Mouse (Mus musculus) limb, embryonic 14.5 days (tissue): Measurements from ENCODE around the gene Oma1. TPM values are rescaled to one million over a fixed set of nuclear protein-coding genes. Genes with fewer than 3 reads are reported as not detected.

Source experiments
- ATAC-seq: fragments of 200-750 bp; cut with Nextera tagmentation; 2 replicates; pipeline ENCODE4 v1.8.0; 2017; ENCODE audit warnings: low read depth, moderate number of reproducible peaks, moderate TSS enrichment; ENCODE audit not compliant: low FRiP score
- DNase-seq: peaks from one replicate; pipeline ENCODE4 v3.0.0-alpha.2; 2015; ENCODE audit warnings: low spot score
- H3K27ac ChIP-seq: fragments of 300-500 bp; sonication (generic); replicated peaks from 2 replicates; pipeline ENCODE4 v1.5.1; 2014; ENCODE audit warnings: low read depth, mild to moderate bottlenecking, low read length, moderate library complexity, mixed read lengths
- H3K27me3 ChIP-seq: fragments of 300-500 bp; sonication (generic); 2 replicates; pipeline ENCODE4 v1.6.1; 2014; ENCODE audit warnings: low read length, mixed read lengths; ENCODE audit not compliant: control insufficient read depth, insufficient read depth
- H3K36me3 ChIP-seq: fragments of 300-500 bp; sonication (generic); 2 replicates; pipeline ENCODE4 v1.6.1; 2014; ENCODE audit warnings: mild to moderate bottlenecking, low read length, moderate library complexity, mixed read lengths; ENCODE audit not compliant: control insufficient read depth, insufficient read depth
- H3K4me1 ChIP-seq: fragments of 300-500 bp; sonication (generic); 2 replicates; pipeline ENCODE4 v1.6.1; 2014; ENCODE audit warnings: antibody characterized with exemption, low read length, mixed read lengths; ENCODE audit not compliant: control insufficient read depth, insufficient read depth
- H3K4me2 ChIP-seq: fragments of 300-500 bp; sonication (generic); replicated peaks from 2 replicates; pipeline ENCODE4 v1.6.1; 2014; ENCODE audit warnings: low read depth, mild to moderate bottlenecking, low read length, moderate library complexity; ENCODE audit not compliant: severe bottlenecking
- H3K4me3 ChIP-seq: fragments of 300-500 bp; sonication (generic); replicated peaks from 2 replicates; pipeline ENCODE4 v1.5.1; 2014; ENCODE audit warnings: low read length
- H3K9ac ChIP-seq: fragments of 300-500 bp; sonication (generic); 2 replicates; pipeline ENCODE4 v1.6.1; 2014; ENCODE audit warnings: mild to moderate bottlenecking, low read depth, low read length, moderate library complexity; ENCODE audit not compliant: severe bottlenecking
- H3K9me3 ChIP-seq: fragments of 300-500 bp; sonication (generic); 2 replicates; pipeline ENCODE4 v1.6.1; 2016; ENCODE audit warnings: low read length; ENCODE audit not compliant: control insufficient read depth
- POLR2A ChIP-seq: fragments of 200-500 bp; IDR thresholded peaks from 2 replicates; pipeline ENCODE4 v1.8.0; 2012; ENCODE audit warnings: inconsistent platforms, mild to moderate bottlenecking, moderate library complexity, borderline replicate concordance; ENCODE audit not compliant: insufficient read depth, insufficient read length; ENCODE audit errors: extremely low read depth
- WGBS: fragments of 180-500 bp; shearing (Covaris S2); extraction: QIAGEN DNeasy Blood & Tissue Kit; methylation state at CpG from one replicate; pipeline ENCODE4 v1.1.7; 2014; 5-methylcytosine and 5-hydroxymethylcytosine counted together
- polyA plus RNA-seq, 2 experiments: library from polyadenylated mRNA; depleted of rRNA in 1 of 2; stranded (reverse) in 1 of 2; unstranded in 1 of 2; fragments of >200 nt; fragmentation: Nextera tagmentation in 1 of 2; extraction: Ambion mirVana in 1 of 2; gene quantifications; 2 replicates each; pipeline versions ENCODE4 v1.2.1 to v1.2.3; 2012 to 2014

Oma1 gene
- polyA plus RNA-seq, 2 experiments, result 10.4 to 16.7 TPM

- no peak for DNase-seq
- Histone ChIP-seq H3K27ac (no peak overlapping the region), H3K4me3 (no peak overlapping the region), H3K27me3 (no peaks in the 10 kb centered on the region), H3K4me1 (no peaks in the 10 kb centered on the region), H3K9me3 (no peaks in the 10 kb centered on the region), H3K36me3 (0 out of 2 replicates have a peak, but pooled peaks cover 3% of the 10 kb centered on the region), H3K4me2 (no peak overlapping the region), H3K9ac (no peak overlapping the region)
- ATAC-seq, result no peak
- 80% methylated on average over 6 of the region's 6 CpGs for WGBS
- no peak for TF ChIP-seq POLR2A
Measured at GRCm38 (mm10) chr4:103321461-103321860, 7.8 kb downstream of the Oma1 start.

DNA sequence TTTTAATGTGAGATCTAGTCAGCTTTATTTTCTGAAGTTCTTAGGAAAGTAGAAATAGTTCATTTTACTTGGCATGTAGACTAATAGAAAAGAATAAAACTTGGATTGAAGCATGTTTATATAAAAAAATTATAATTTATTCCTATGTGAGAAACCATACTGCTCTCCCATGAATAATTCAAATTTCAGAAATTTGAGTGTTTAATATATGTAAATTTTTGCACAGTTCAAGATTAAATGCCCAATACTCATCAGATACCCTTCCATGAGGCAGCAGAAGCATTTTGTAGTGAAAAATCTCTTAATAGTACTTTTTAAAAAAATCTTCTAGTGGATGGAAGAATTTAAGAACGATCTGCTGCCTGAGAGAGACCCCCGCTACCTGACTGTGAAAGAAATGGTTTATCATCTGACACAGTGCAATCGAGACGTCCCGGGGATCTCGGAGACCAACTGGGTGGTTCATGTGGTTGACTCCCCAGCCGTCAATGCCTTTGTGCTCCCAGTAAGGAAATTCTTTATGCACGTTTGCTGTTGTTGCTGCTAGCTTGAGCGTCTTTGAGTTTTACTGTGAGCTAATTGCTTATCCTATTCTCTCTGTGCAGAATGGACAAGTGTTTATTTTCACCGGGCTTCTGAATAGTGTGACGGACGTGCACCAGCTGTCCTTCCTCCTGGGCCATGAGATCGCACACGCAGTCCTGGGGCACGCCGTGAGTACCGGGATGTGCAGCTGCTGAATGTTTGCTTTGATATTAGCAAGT lies 11.3 kb downstream of the Oma1 start:
- H3K4me2 ChIP-seq, result no peak overlapping the region
- H3K4me1 ChIP-seq, result no peaks in the 10 kb centered on the region
- ATAC-seq (no peak), DNase-seq (no peak)
- no peak overlapping the region for H3K4me3 ChIP-seq
- WGBS, result 80% methylated on average over 17 of the region's 17 CpGs
- H3K9ac ChIP-seq, result no peak overlapping the region
- H3K27ac ChIP-seq, result no peak overlapping the region
- H3K27me3 ChIP-seq, result no peaks in the 10 kb centered on the region
- H3K9me3 ChIP-seq, result no peaks in the 10 kb centered on the region
- 0 out of 2 replicates have a peak, but pooled peaks cover 3% of the 10 kb centered on the region for H3K36me3 ChIP-seq
- TF ChIP-seq POLR2A, result no peak

DNA sequence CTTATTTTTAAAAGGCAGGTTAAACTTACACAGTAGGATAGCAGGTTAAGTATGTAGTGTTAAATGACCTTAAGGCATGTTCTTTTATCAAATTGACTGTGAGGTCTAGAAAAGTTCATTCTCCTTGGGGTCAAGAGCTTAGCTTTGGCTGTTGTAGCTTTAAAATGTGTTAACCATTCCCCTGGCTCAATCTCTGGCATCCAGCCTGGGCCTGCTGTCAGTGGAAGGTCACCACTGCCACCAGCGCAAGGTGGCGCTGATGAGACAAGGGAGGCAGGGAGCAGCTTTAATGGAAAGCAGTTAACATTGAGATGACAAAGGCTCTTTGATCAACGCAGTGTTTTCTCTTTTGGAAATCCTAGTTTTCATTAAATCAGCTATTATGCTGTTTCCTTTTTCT lies 13.4 kb downstream of the Oma1 start:
- Histone ChIP-seq H3K9ac (no peak overlapping the region), H3K36me3 (peaks cover 7% of the 10 kb centered on the region), H3K4me2 (no peak overlapping the region), H3K4me1 (no peaks in the 10 kb centered on the region), H3K4me3 (no peak overlapping the region), H3K27me3 (no peaks in the 10 kb centered on the region), H3K27ac (no peak overlapping the region), H3K9me3 (no peaks in the 10 kb centered on the region)
- WGBS, result 73% methylated on average over 3 of the region's 3 CpGs
- TF ChIP-seq POLR2A, result no peak
- ATAC-seq, result no peak
- DNase-seq, result no peak

- H3K27ac ChIP-seq, result no peak overlapping the region
- no peak for ATAC-seq
- H3K9ac ChIP-seq, result no peak overlapping the region
- TF ChIP-seq POLR2A, result no peak
- no peaks in the 10 kb centered on the region for H3K4me1 ChIP-seq
- no peaks in the 10 kb centered on the region for H3K9me3 ChIP-seq
- no peak overlapping the region for H3K4me2 ChIP-seq
- H3K36me3 ChIP-seq, result peaks cover 17% of the 10 kb centered on the region
- WGBS, result 82% methylated on average over 6 of the region's 6 CpGs
- H3K4me3 ChIP-seq, result no peak overlapping the region
- H3K27me3 ChIP-seq, result no peaks in the 10 kb centered on the region
- DNase-seq, result no peak
Measured at GRCm38 (mm10) chr4:103329348-103329747, 15.7 kb downstream of the Oma1 start.

GRCm38 (mm10) chr4:103335134-103335533 lies 21.5 kb downstream of the Oma1 start:
- H3K9ac ChIP-seq, result no peak overlapping the region
- peaks cover 17% of the 10 kb centered on the region for H3K36me3 ChIP-seq
- H3K4me1 ChIP-seq, result no peaks in the 10 kb centered on the region
- H3K4me2 ChIP-seq, result no peak overlapping the region
- H3K27me3 ChIP-seq, result no peaks in the 10 kb centered on the region
- TF ChIP-seq POLR2A, result no peak
- no peaks in the 10 kb centered on the region for H3K9me3 ChIP-seq
- DNase-seq (no peak), ATAC-seq (no peak)
- WGBS, result 80% methylated on average over 5 of the region's 5 CpGs
- H3K27ac ChIP-seq, result no peak overlapping the region
- H3K4me3 ChIP-seq, result no peak overlapping the region

- Histone ChIP-seq H3K9ac (no peak overlapping the region), H3K36me3 (no peaks in the 10 kb centered on the region), H3K4me3 (no peak overlapping the region), H3K9me3 (no peaks in the 10 kb centered on the region), H3K4me2 (no peak overlapping the region), H3K27me3 (no peaks in the 10 kb centered on the region), H3K27ac (no peak overlapping the region), H3K4me1 (no peaks in the 10 kb centered on the region)
- ATAC-seq, result no peak
- DNase-seq, result no peak
- no peak for TF ChIP-seq POLR2A
- WGBS, result 59% methylated on average over 1 of the region's 1 CpGs
Measured at GRCm38 (mm10) chr4:103340726-103341125, 27.1 kb downstream of the Oma1 start.
